Mouse (Mus musculus): ENCODE measurements at regions not wholly inside any gene's neighbourhood (a gene's known extent, or its start where the extent isn't known, plus 50 kb on each side); places are given as distances from the start of the nearest gene placed in this dataset.

GRCm38 (mm10) chr6:6690188-6690587, 111.7 kb upstream of the Sem1 start:
- TF ChIP-seq SMC3 (IDR thresholded peaks at IDR 0.05; ENCODE audit: low read depth, low read length): no peak
- TF ChIP-seq GATA1 (IDR thresholded peaks at IDR 0.05; ENCODE audit: low read depth, low read length): no peak
- no peak for TF ChIP-seq CTCF (IDR thresholded peaks at IDR 0.05 in 2 of 3, conservative IDR thresholded peaks at IDR 0.05 in 1 of 3; ENCODE audit: control insufficient read depth in 1 of 3, insufficient read depth in 1 of 3, low read depth in 2 of 3, low read length in 3 of 3, poor library complexity in 1 of 3, severe bottlenecking in 1 of 3)
- no peak for TF ChIP-seq POLR2A (IDR thresholded peaks at IDR 0.05; ENCODE audit: control insufficient read depth in 1 of 2, insufficient read depth in 1 of 2, low read depth in 1 of 2, low read length in 2 of 2, poor library complexity in 1 of 2)
- TF ChIP-seq ELF1 (IDR thresholded peaks at IDR 0.05; ENCODE audit: low read depth, low read length): no peak
- no peak for TF ChIP-seq TCF12 (IDR thresholded peaks at IDR 0.05; ENCODE audit: low read depth, low read length)
- TF ChIP-seq TBP (IDR thresholded peaks at IDR 0.05; ENCODE audit: low read depth, low read length): no peak
- no peak for TF ChIP-seq CHD1 (IDR thresholded peaks at IDR 0.05; ENCODE audit: low read depth, low read length)
- no peak for TF ChIP-seq ZC3H11A (IDR thresholded peaks at IDR 0.05; ENCODE audit: low read depth, low read length)
- TF ChIP-seq EP300 (IDR thresholded peaks at IDR 0.05; ENCODE audit: low read depth in 1 of 2, low read length in 2 of 2): no peak
- TF ChIP-seq UBTF (IDR thresholded peaks at IDR 0.05; ENCODE audit: borderline replicate concordance, insufficient read depth, low read depth, low read length): no peak
- no peak for TF ChIP-seq HCFC1 (IDR thresholded peaks at IDR 0.05; ENCODE audit: low read depth, low read length)
- no peak for TF ChIP-seq E2F4 (IDR thresholded peaks at IDR 0.05; ENCODE audit: borderline replicate concordance, low read depth, low read length)
